Mouse (Mus musculus): ENCODE measurements around the gene Lclat1. TPM values are rescaled to one million over a fixed set of nuclear protein-coding genes. Genes with fewer than 3 reads are reported as not detected.

Lclat1 gene
- polyA plus RNA-seq, 1 experiment from 2014 or later: 17.0 TPM

GRCm38 (mm10) chr17:73095070-73095469 lies 12.7 kb upstream of the Lclat1 start:
- WGBS: 89% methylated on average over 11 of the region's 11 CpGs
- H3K9me3 ChIP-seq (replicated peaks): no peaks in the 10 kb centered on the region
- H3K27ac ChIP-seq: no peak overlapping the region
- no peak overlapping the region for H3K4me2 ChIP-seq
- H3K4me1 ChIP-seq: 0 out of 2 replicates have a peak, but pooled peaks cover 3% of the 10 kb centered on the region
- H3K9ac ChIP-seq: no peak overlapping the region
- H3K27me3 ChIP-seq: no peaks in the 10 kb centered on the region
- no peak overlapping the region for H3K4me3 ChIP-seq (replicated peaks)
- H3K36me3 ChIP-seq: no peaks in the 10 kb centered on the region
- no peak for ATAC-seq (replicated peaks; ENCODE audit: low FRiP score)

DNA sequence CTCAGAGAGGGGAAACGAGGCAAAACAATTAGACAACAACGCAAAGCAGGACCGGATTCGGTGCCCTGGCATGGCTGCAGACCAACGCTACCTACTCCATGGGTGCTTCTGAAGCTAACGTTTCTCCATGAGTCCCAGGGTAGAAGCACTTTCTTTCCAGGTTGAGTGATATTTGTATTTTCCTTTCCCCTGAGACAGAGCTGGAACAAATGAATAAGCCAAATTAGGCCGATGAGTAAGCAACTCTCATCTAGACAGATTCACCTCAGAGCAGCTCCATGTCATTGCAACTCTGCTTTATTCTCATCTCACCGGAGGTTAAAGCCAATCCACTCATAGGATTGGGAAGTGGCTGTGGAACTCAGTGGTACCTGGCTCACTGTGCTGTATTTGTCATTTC lies 12.2 kb upstream of the Lclat1 start:
- Histone ChIP-seq H3K4me3 (replicated peaks) (no peak overlapping the region), H3K9ac (no peak overlapping the region), H3K36me3 (no peaks in the 10 kb centered on the region), H3K4me1 (0 out of 2 replicates have a peak, but pooled peaks cover 3% of the 10 kb centered on the region), H3K27me3 (no peaks in the 10 kb centered on the region), H3K4me2 (no peak overlapping the region), H3K27ac (no peak overlapping the region), H3K9me3 (replicated peaks) (no peaks in the 10 kb centered on the region)
- ATAC-seq (replicated peaks; ENCODE audit: low FRiP score): no peak
- WGBS: 93% methylated on average over 8 of the region's 8 CpGs

DNA sequence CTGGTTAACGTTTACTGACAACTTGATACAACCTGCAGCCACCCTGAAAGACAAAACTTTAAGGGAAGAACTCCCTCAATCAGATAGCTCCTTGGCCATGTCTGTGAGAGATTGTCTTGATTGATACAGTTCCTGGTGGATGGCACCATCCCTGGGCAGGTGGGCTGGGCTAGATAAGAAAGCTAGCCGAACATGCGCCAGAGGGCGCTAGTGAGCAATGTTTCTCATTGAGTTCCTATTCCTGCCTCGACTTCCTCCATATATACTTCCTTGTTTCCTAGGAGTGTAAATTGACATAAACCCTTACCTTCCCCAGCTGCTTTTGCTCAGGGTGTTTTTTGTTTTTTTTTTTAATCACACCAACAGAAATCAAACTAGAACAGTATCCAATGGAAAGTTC lies 11.3 kb upstream of the Lclat1 start:
- no peak overlapping the region for H3K4me3 ChIP-seq (replicated peaks)
- no peaks in the 10 kb centered on the region for H3K27me3 ChIP-seq
- H3K9me3 ChIP-seq (replicated peaks): no peaks in the 10 kb centered on the region
- H3K4me1 ChIP-seq: 0 out of 2 replicates have a peak, but pooled peaks cover 3% of the 10 kb centered on the region
- no peak overlapping the region for H3K4me2 ChIP-seq
- no peak overlapping the region for H3K9ac ChIP-seq
- no peak for ATAC-seq (replicated peaks; ENCODE audit: low FRiP score)
- WGBS: 42% methylated on average over 5 of the region's 5 CpGs
- no peak overlapping the region for H3K27ac ChIP-seq
- H3K36me3 ChIP-seq: no peaks in the 10 kb centered on the region

- no peaks in the 10 kb centered on the region for H3K27me3 ChIP-seq
- H3K36me3 ChIP-seq: no peaks in the 10 kb centered on the region
- WGBS: 52% methylated on average over 1 of the region's 1 CpGs
- H3K4me2 ChIP-seq: no peak overlapping the region
- no peak overlapping the region for H3K4me3 ChIP-seq (replicated peaks)
- H3K9ac ChIP-seq: no peak overlapping the region
- H3K9me3 ChIP-seq (replicated peaks): no peaks in the 10 kb centered on the region
- no peaks in the 10 kb centered on the region for H3K4me1 ChIP-seq
- ATAC-seq (replicated peaks; ENCODE audit: low FRiP score): no peak
- no peak overlapping the region for H3K27ac ChIP-seq
Observed at GRCm38 (mm10) chr17:73098636-73099035, 9.1 kb upstream of the Lclat1 start.

GRCm38 (mm10) chr17:73100396-73100795 lies 7.4 kb upstream of the Lclat1 start:
- Histone ChIP-seq H3K27ac (no peak overlapping the region), H3K4me1 (no peaks in the 10 kb centered on the region), H3K36me3 (no peaks in the 10 kb centered on the region), H3K9ac (no peak overlapping the region), H3K4me2 (no peak overlapping the region), H3K4me3 (replicated peaks) (no peak overlapping the region), H3K9me3 (replicated peaks) (no peaks in the 10 kb centered on the region), H3K27me3 (no peaks in the 10 kb centered on the region)
- 93% methylated on average over 5 of the region's 5 CpGs for WGBS
- no peak for ATAC-seq (replicated peaks; ENCODE audit: low FRiP score)

GRCm38 (mm10) chr17:73102538-73102937 lies 5.2 kb upstream of the Lclat1 start:
- H3K9me3 ChIP-seq (replicated peaks): no peaks in the 10 kb centered on the region
- ATAC-seq (replicated peaks; ENCODE audit: low FRiP score): no peak
- no peaks in the 10 kb centered on the region for H3K36me3 ChIP-seq
- no peak overlapping the region for H3K9ac ChIP-seq
- H3K27ac ChIP-seq: no peak overlapping the region
- no peak overlapping the region for H3K4me3 ChIP-seq (replicated peaks)
- no peaks in the 10 kb centered on the region for H3K27me3 ChIP-seq
- 79% methylated on average over 4 of the region's 4 CpGs for WGBS
- no peaks in the 10 kb centered on the region for H3K4me1 ChIP-seq
- no peak overlapping the region for H3K4me2 ChIP-seq

- Histone ChIP-seq H3K4me2 (peak overlapping the region; percentile 90), H3K4me1 (peaks cover 24% of the 10 kb centered on the region), H3K36me3 (no peaks in the 10 kb centered on the region), H3K9ac (peak overlapping the region; percentile 73), H3K27ac (peak overlapping the region; percentile 84), H3K9me3 (replicated peaks) (no peaks in the 10 kb centered on the region), H3K27me3 (no peaks in the 10 kb centered on the region), H3K4me3 (replicated peaks) (peak overlapping the region; percentile 71)
- peak; percentile 62 for ATAC-seq (replicated peaks; ENCODE audit: low FRiP score)
- WGBS: 3% methylated on average over 35 of the region's 35 CpGs
Observed at GRCm38 (mm10) chr17:73108170-73108887, 544 bp downstream of the Lclat1 start.

GRCm38 (mm10) chr17:73108888-73109259 lies 1.1 kb downstream of the Lclat1 start:
- Histone ChIP-seq H3K4me3 (replicated peaks) (peak overlapping the region; percentile 71), H3K4me1 (peaks cover 24% of the 10 kb centered on the region), H3K36me3 (no peaks in the 10 kb centered on the region), H3K4me2 (peak overlapping the region; percentile 90), H3K27ac (no peak overlapping the region), H3K9ac (peak overlapping the region; percentile 73; the same call in 1 of the 2 replicates), H3K27me3 (no peaks in the 10 kb centered on the region), H3K9me3 (replicated peaks) (no peaks in the 10 kb centered on the region)
- WGBS: 74% methylated on average over 7 of the region's 7 CpGs
- ATAC-seq (replicated peaks; ENCODE audit: low FRiP score): no peak

DNA sequence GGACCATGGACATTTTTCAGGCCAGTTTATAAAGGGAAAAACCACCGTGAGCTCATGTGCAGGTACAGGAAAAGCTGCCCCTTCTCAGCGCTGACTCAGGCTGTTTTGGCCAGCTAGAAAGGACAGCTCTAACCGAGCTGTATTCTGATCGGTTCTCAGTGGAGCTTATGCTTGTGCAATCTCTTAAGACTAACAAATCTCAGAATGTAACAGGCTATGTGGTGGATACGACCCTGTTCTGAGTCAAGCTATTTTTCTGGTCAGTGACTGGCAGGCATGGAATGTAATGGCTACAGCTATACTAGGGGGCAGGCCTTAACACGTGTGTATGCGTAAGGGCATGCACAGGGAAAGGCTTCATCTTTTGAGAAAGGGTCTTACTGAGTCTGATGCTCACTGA lies 4.3 kb downstream of the Lclat1 start:
- H3K9me3 ChIP-seq (replicated peaks): no peaks in the 10 kb centered on the region
- H3K27me3 ChIP-seq: no peaks in the 10 kb centered on the region
- H3K27ac ChIP-seq: peak overlapping the region; percentile 61; the same call in 1 of the 2 replicates
- no peak overlapping the region for H3K9ac ChIP-seq
- 0 out of 2 replicates have a peak, but pooled peaks cover 2% of the 10 kb centered on the region for H3K36me3 ChIP-seq
- ATAC-seq (replicated peaks; ENCODE audit: low FRiP score): no peak
- H3K4me3 ChIP-seq (replicated peaks): no peak overlapping the region
- peaks cover 24% of the 10 kb centered on the region for H3K4me1 ChIP-seq
- no peak overlapping the region for H3K4me2 ChIP-seq
- WGBS: 65% methylated on average over 7 of the region's 7 CpGs

- WGBS: 21% methylated on average over 6 of the region's 6 CpGs
- H3K36me3 ChIP-seq: 0 out of 2 replicates have a peak, but pooled peaks cover 4% of the 10 kb centered on the region
- H3K27me3 ChIP-seq: no peaks in the 10 kb centered on the region
- peak overlapping the region; percentile 61 for H3K27ac ChIP-seq
- H3K4me3 ChIP-seq (replicated peaks): no peak overlapping the region
- no peak for ATAC-seq (replicated peaks; ENCODE audit: low FRiP score)
- H3K9ac ChIP-seq: no peak overlapping the region
- H3K4me2 ChIP-seq: no peak overlapping the region
- H3K4me1 ChIP-seq: peaks cover 24% of the 10 kb centered on the region
- no peaks in the 10 kb centered on the region for H3K9me3 ChIP-seq (replicated peaks)
Observed at GRCm38 (mm10) chr17:73112601-73113000, 4.8 kb downstream of the Lclat1 start.

DNA sequence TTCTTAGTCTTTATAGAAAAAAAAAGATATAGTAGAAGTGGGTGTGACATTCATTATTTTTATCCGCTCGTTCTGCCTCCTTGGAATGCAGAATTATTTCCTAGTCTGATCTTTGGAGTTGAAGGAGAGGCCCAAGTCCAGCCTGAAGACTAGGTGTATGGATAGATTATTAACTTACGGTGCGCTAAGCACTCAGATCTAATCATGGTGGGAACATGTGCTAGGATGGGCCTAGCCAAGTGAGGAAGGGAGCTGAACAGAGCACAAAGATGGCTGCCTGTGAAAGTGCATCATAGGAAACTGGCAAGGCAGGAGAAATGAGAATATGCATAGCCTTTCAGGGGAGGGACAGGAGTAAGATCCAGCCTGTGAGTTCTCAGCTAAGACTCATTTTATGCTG lies 5.4 kb downstream of the Lclat1 start:
- H3K4me3 ChIP-seq (replicated peaks): no peak overlapping the region
- H3K9ac ChIP-seq: no peak overlapping the region
- H3K4me1 ChIP-seq: peaks cover 24% of the 10 kb centered on the region
- H3K9me3 ChIP-seq (replicated peaks): no peaks in the 10 kb centered on the region
- WGBS: 62% methylated on average over 4 of the region's 4 CpGs
- H3K27me3 ChIP-seq: no peaks in the 10 kb centered on the region
- H3K36me3 ChIP-seq: 0 out of 2 replicates have a peak, but pooled peaks cover 4% of the 10 kb centered on the region
- peak; percentile 50; the same call in 1 of the 2 replicates for ATAC-seq (replicated peaks; ENCODE audit: low FRiP score)
- H3K27ac ChIP-seq: 0 out of 2 replicates have a peak overlapping the region, but pooled peaks have one; percentile 5
- no peak overlapping the region for H3K4me2 ChIP-seq

DNA sequence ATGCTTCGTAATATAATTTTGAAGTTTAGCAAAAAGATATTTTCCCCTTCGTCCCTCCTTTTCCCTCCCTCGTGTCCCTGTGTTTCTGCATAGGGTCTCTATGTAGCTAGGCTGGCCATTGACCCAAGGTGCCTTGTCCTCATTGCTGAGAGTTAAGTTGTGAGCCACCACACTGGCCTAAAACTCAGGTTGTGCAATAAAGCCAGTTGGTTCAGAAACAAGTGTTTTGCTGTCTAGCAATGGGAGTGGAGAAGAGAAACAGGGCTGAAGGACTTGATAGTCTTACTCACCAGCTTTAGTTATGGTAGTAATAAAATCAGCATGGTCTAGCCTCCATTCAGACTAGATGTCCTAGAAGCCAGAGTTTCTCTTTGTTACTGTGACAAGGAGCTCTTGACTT lies 10.3 kb downstream of the Lclat1 start:
- Histone ChIP-seq H3K4me2 (no peak overlapping the region), H3K9ac (no peak overlapping the region), H3K4me3 (replicated peaks) (no peak overlapping the region), H3K9me3 (replicated peaks) (no peaks in the 10 kb centered on the region), H3K27ac (no peak overlapping the region), H3K4me1 (no peaks in the 10 kb centered on the region), H3K27me3 (no peaks in the 10 kb centered on the region), H3K36me3 (0 out of 2 replicates have a peak, but pooled peaks cover 4% of the 10 kb centered on the region)
- ATAC-seq (replicated peaks; ENCODE audit: low FRiP score): no peak
- WGBS: 85% methylated on average over 3 of the region's 3 CpGs
